Mouse (Mus musculus): ENCODE results near the gene Commd7.
"Not testable (repeated sequence)": the region's sequence is repeated elsewhere in the genome, so short reads cannot be mapped to it uniquely, and the experiment has no call there.

DNA sequence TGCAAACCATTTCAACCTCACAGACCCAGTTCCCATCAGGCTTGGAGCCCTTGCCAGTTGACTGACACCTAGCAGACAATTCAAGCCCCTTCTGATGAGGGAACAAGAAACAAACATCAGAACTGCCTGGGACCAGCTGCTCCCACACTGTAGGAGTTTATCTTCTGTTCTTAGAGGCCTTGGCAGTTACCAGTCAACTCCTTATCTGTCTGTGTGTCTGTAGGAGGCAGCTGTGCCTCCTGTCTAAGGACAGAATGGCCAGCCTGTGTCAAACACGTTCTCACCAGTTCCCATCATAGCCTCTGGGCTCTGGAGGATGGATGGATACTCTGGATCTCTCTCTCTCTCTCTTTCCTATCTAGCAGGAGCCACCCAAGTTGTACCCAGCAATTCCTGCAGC is 42.8 kb upstream of the Commd7 start:
- not testable (repeated sequence) for TF ChIP-seq CTCF, POLR2A (IDR thresholded peaks at IDR 0.05; ENCODE audit: extremely low read depth, insufficient read depth, low read length)

All from cortical plate, adult 2 months (tissue).